Mouse (Mus musculus): ENCODE measurements at regions not wholly inside any gene's neighbourhood (a gene's known extent, or its start where the extent isn't known, plus 50 kb on each side); places are given as distances from the start of the nearest gene placed in this dataset.

DNA sequence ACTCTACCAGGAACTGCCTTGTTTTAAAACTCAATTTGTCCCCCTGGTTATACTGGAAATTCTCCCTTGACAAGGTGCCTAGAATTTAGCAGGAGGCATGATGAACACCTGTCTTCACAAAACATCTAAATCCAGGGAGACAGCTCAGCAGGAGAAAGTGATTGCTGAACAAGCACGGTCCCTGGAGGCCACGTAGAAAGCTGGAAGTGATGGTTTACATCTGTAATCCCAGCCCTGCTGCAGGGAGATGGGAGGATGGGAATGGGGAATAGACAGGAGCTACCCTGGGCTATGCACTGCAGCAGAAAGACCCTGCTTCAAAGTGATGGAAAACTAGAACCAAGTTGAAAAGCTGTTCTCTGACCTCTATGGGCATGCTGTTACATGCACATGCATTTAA, 119.1 kb upstream of the Gm10295 start:
- Histone ChIP-seq H3K27ac (ENCODE audit: low read depth) (no peak overlapping the region), H3K4me3 (ENCODE audit: low read depth, low read length) (no peak overlapping the region), H3K9ac (no peak overlapping the region), H3K9me3 (ENCODE audit: low read depth, low read length) (no peaks in the 10 kb centered on the region), H3K27me3 (ENCODE audit: insufficient read depth, low read length) (no peaks in the 10 kb centered on the region), H3K36me3 (ENCODE audit: insufficient read depth) (no peaks in the 10 kb centered on the region), H3K4me2 (no peak overlapping the region), H3K4me1 (ENCODE audit: insufficient read depth) (peaks cover 35% of the 10 kb centered on the region)
- WGBS = 16% methylated on average over 2 of the region's 2 CpGs
- ATAC-seq (ENCODE audit: insufficient read depth) = no peak
- TF ChIP-seq CTCF (IDR thresholded peaks at IDR 0.05; ENCODE audit: low read depth) = no peak
- DNase-seq = peak; percentile 49

- no peak for TF ChIP-seq CTCF (IDR thresholded peaks at IDR 0.05; ENCODE audit: low read depth)
- no peaks in the 10 kb centered on the region for H3K9me3 ChIP-seq (ENCODE audit: low read depth, low read length)
- DNase-seq (no peak), ATAC-seq (ENCODE audit: insufficient read depth) (no peak)
- H3K4me2 ChIP-seq = no peak overlapping the region
- no peak overlapping the region for H3K9ac ChIP-seq
- no peaks in the 10 kb centered on the region for H3K36me3 ChIP-seq (ENCODE audit: insufficient read depth)
- no peak overlapping the region for H3K4me3 ChIP-seq (ENCODE audit: low read depth, low read length)
- WGBS = 72% methylated on average over 4 of the region's 4 CpGs
- H3K4me1 ChIP-seq (ENCODE audit: insufficient read depth) = peaks cover 35% of the 10 kb centered on the region
- no peaks in the 10 kb centered on the region for H3K27me3 ChIP-seq (ENCODE audit: insufficient read depth, low read length)
- no peak overlapping the region for H3K27ac ChIP-seq (ENCODE audit: low read depth)
These were observed 118.7 kb upstream of the Gm10295 start for GRCm38 (mm10) chr7:71469951-71470350.

DNA sequence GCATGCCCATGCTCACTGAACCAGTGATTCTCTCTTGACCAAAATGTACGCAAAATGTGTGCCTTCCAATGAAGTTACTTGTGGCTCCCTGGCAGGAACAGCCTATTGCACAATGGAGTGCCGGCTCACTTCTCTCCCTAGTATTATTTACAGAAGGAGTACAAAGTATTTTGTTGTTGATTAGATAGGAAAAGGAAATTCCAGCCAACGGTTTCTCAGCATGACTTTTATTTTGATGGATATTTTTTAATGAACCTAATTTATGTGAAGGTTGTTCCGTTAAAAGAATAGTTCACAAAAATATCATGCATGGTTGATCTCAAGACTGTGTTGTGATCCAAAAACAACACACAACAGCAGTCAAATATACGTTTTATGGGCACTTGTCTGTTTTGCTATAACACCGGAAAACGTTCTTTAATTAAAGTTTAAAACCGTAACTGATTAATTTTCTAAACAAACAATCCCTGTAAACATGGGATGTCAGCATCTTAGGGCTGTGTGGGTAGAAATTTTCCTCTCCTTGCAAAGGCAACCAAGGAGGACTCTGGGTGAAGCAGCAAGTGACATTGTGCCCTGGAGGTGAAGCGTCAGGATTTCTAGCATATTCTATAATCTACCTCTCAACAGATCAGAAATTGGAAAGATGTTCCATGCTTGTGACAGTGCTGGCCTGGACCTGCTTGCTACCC, 116.3 kb upstream of the Gm10295 start:
- no peaks in the 10 kb centered on the region for H3K36me3 ChIP-seq (ENCODE audit: insufficient read depth)
- ATAC-seq (ENCODE audit: insufficient read depth) = no peak
- 45% methylated on average over 9 of the region's 9 CpGs for WGBS
- no peaks in the 10 kb centered on the region for H3K27me3 ChIP-seq (ENCODE audit: insufficient read depth, low read length)
- DNase-seq = peak; percentile 62
- TF ChIP-seq CTCF (IDR thresholded peaks at IDR 0.05; ENCODE audit: low read depth) = no peak
- H3K4me3 ChIP-seq (ENCODE audit: low read depth, low read length) = no peak overlapping the region
- H3K27ac ChIP-seq (ENCODE audit: low read depth) = no peak overlapping the region; the same call in none of the 2 replicates
- no peak overlapping the region for H3K4me2 ChIP-seq
- H3K9ac ChIP-seq = no peak overlapping the region
- peaks cover 29% of the 10 kb centered on the region for H3K4me1 ChIP-seq (ENCODE audit: insufficient read depth)
- H3K9me3 ChIP-seq (ENCODE audit: low read depth, low read length) = no peaks in the 10 kb centered on the region

- no peak for TF ChIP-seq CTCF (IDR thresholded peaks at IDR 0.05; ENCODE audit: low read depth)
- H3K4me2 ChIP-seq = no peak overlapping the region
- peak; percentile 82 for ATAC-seq (ENCODE audit: insufficient read depth)
- H3K27ac ChIP-seq (ENCODE audit: low read depth) = 0 out of 2 replicates have a peak overlapping the region, but pooled peaks have one; percentile 34
- H3K27me3 ChIP-seq (ENCODE audit: insufficient read depth, low read length) = no peaks in the 10 kb centered on the region
- H3K9me3 ChIP-seq (ENCODE audit: low read depth, low read length) = no peaks in the 10 kb centered on the region
- peak; percentile 38 for DNase-seq
- H3K36me3 ChIP-seq (ENCODE audit: insufficient read depth) = no peaks in the 10 kb centered on the region
- peaks cover 12% of the 10 kb centered on the region; the same call in 1 of the 2 replicates for H3K4me1 ChIP-seq (ENCODE audit: insufficient read depth)
- H3K9ac ChIP-seq = no peak overlapping the region
- no peak overlapping the region for H3K4me3 ChIP-seq (ENCODE audit: low read depth, low read length)
These were observed 112.8 kb upstream of the Gm10295 start for GRCm38 (mm10) chr7:71464127-71464526.

DNA sequence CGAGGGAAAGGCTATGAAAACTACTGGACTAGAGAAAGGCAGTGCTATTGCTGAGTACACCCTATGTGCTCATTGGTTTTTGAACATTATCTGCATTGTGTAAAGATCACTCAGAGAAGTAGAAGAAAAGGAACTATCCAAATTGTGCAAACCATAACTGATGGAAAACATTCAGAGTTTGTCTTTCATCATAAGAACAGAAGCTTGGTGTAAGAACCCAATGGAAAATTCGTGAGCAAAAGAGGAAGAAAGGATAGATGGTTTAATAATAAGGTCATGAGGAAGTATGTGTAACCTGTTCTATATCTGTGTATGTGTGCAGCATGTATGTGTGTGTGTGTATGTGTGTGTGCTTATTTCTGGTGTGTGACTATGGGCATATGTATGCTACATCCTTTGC, 112.3 kb upstream of the Gm10295 start:
- ATAC-seq (ENCODE audit: insufficient read depth) (no peak), DNase-seq (no peak)
- peaks cover 12% of the 10 kb centered on the region; the same call in 1 of the 2 replicates for H3K4me1 ChIP-seq (ENCODE audit: insufficient read depth)
- WGBS = 66% methylated on average over 2 of the region's 2 CpGs
- no peak overlapping the region for H3K9ac ChIP-seq
- H3K36me3 ChIP-seq (ENCODE audit: insufficient read depth) = no peaks in the 10 kb centered on the region
- no peak for TF ChIP-seq CTCF (IDR thresholded peaks at IDR 0.05; ENCODE audit: low read depth)
- no peaks in the 10 kb centered on the region for H3K9me3 ChIP-seq (ENCODE audit: low read depth, low read length)
- 0 out of 2 replicates have a peak overlapping the region, but pooled peaks have one; percentile 34 for H3K27ac ChIP-seq (ENCODE audit: low read depth)
- no peak overlapping the region for H3K4me3 ChIP-seq (ENCODE audit: low read depth, low read length)
- no peaks in the 10 kb centered on the region for H3K27me3 ChIP-seq (ENCODE audit: insufficient read depth, low read length)
- no peak overlapping the region for H3K4me2 ChIP-seq

- H3K27me3 ChIP-seq (ENCODE audit: insufficient read depth, low read length) = no peaks in the 10 kb centered on the region
- H3K4me1 ChIP-seq (ENCODE audit: insufficient read depth) = peaks cover 6% of the 10 kb centered on the region
- no peak overlapping the region for H3K4me2 ChIP-seq
- H3K27ac ChIP-seq (ENCODE audit: low read depth) = no peak overlapping the region
- no peak overlapping the region for H3K9ac ChIP-seq
- no peak for ATAC-seq (ENCODE audit: insufficient read depth)
- no peak overlapping the region for H3K4me3 ChIP-seq (ENCODE audit: low read depth, low read length)
- no peaks in the 10 kb centered on the region for H3K36me3 ChIP-seq (ENCODE audit: insufficient read depth)
- no peak for TF ChIP-seq CTCF (IDR thresholded peaks at IDR 0.05; ENCODE audit: low read depth)
- DNase-seq = no peak
- H3K9me3 ChIP-seq (ENCODE audit: low read depth, low read length) = no peaks in the 10 kb centered on the region
These were observed 108.5 kb upstream of the Gm10295 start for GRCm38 (mm10) chr7:71459805-71460204.

GRCm38 (mm10) chr7:71458104-71458754, 106.9 kb upstream of the Gm10295 start:
- TF ChIP-seq CTCF (IDR thresholded peaks at IDR 0.05; ENCODE audit: low read depth) = no peak
- WGBS = 45% methylated on average over 5 of the region's 5 CpGs
- Histone ChIP-seq H3K27ac (ENCODE audit: low read depth) (no peak overlapping the region), H3K9ac (no peak overlapping the region), H3K4me1 (ENCODE audit: insufficient read depth) (peaks cover 6% of the 10 kb centered on the region; the same call in 1 of the 2 replicates), H3K36me3 (ENCODE audit: insufficient read depth) (no peaks in the 10 kb centered on the region), H3K27me3 (ENCODE audit: insufficient read depth, low read length) (no peaks in the 10 kb centered on the region), H3K4me2 (no peak overlapping the region), H3K4me3 (ENCODE audit: low read depth, low read length) (no peak overlapping the region), H3K9me3 (ENCODE audit: low read depth, low read length) (no peaks in the 10 kb centered on the region)
- DNase-seq = peak; percentile 61
- peak; percentile 74 for ATAC-seq (ENCODE audit: insufficient read depth)

Measured in lung, embryonic 14.5 days (tissue).